In genomic region chr3:92212059-92212458, GRCm38 (mm10) we compare ENCODE assay signal across 21 mouse cellular contexts. TPM values are rescaled to one million over a fixed set of nuclear protein-coding genes. Genes with fewer than 3 reads are reported as not detected.
DNase-seq lines count a peak whose midpoint lies in the region; ATAC-seq and TF ChIP-seq lines count a peak whose summit lies in the region.
"Not testable (repeated sequence)": the region's sequence is repeated elsewhere in the genome, so short reads cannot be mapped to it uniquely, and the experiment has no call there.
"Had no signal": no experiment of that assay in that cellular context is flagged by ENCODE, and none has a peak within 500 bp of the region (broad histone marks: within the 10 kb centered on the region; RNA-seq: fewer than 3 reads in every experiment).

No protein-coding gene starts in this region.

- H3K27ac ChIP-seq in heart, embryonic 16.5 days (ENCODE audit: low read length); intestine, embryonic 15.5 days; kidney, embryonic 14.5 days (ENCODE audit: low read depth, low read length); liver, postnatal 0 days (ENCODE audit: low read depth): not testable (repeated sequence)

- TF ChIP-seq EP300 in liver, postnatal 0 days (IDR thresholded peaks at IDR 0.05; ENCODE audit: low read depth) = not testable (repeated sequence)

- in situ Hi-C loops in Patski (cut with MboI; ENCODE audit: low pct_unique_long_range_greater_than_20kb) = not testable (repeated sequence)

- H3K9ac ChIP-seq in heart, embryonic 16.5 days (ENCODE audit: low read length); intestine, embryonic 15.5 days; kidney, embryonic 14.5 days (ENCODE audit: low read depth, low read length); liver, postnatal 0 days (replicated peaks): not testable (repeated sequence)

- POLR2A ChIA-PET in Patski (lab: Charles Lee) = not testable (repeated sequence)

- not testable (repeated sequence) for H3K36me3 ChIP-seq in heart, embryonic 16.5 days (ENCODE audit: control insufficient read depth, insufficient read depth); intestine, embryonic 15.5 days; kidney, embryonic 14.5 days (ENCODE audit: control insufficient read depth, insufficient read depth, low read length); liver, postnatal 0 days (replicated peaks; ENCODE audit: insufficient read depth, low read length)

- DNase-seq in Patski (ENCODE audit: low read depth, low spot score); liver, postnatal 0 days: not testable (repeated sequence)

- CTCF ChIA-PET in Patski (lab: Charles Lee) = not testable (repeated sequence)

- peak; percentile 51 for ATAC-seq in Patski
- 0 out of 2 replicates have a peak, but pooled peaks have one; percentile 20 for ATAC-seq in heart, embryonic 16.5 days (replicated peaks; ENCODE audit: extremely low read depth, insufficient read depth, low FRiP score)
- peak; percentile 8 for ATAC-seq in intestine, embryonic 15.5 days
- ATAC-seq in kidney, embryonic 14.5 days (ENCODE audit: low FRiP score, low TSS enrichment) = peak; percentile 34; the same call in 1 of the 2 replicates
- peak; percentile 65 for ATAC-seq in liver, postnatal 0 days
- ATAC-seq in monocyte, adult 5-6 weeks (replicated peaks; ENCODE audit: insufficient number of reproducible peaks, low FRiP score, low TSS enrichment, poor library complexity, severe bottlenecking) = 0 out of 2 replicates have a peak, but pooled peaks have one; percentile 20

- WGBS in heart, embryonic 16.5 days = no CpG with 5 or more reads among the region's 1 CpGs
- no CpG with 5 or more reads among the region's 1 CpGs for WGBS in intestine, embryonic 15.5 days
- no CpG with 5 or more reads among the region's 1 CpGs for WGBS in kidney, embryonic 14.5 days
- WGBS in liver, postnatal 0 days (ENCODE audit: insufficient replicate concordance) = no CpG with 5 or more reads among the region's 1 CpGs

- not testable (repeated sequence) for H3K9me3 ChIP-seq in heart, embryonic 16.5 days (replicated peaks; ENCODE audit: control insufficient read depth, low read length); intestine, embryonic 15.5 days; kidney, embryonic 14.5 days (ENCODE audit: control insufficient read depth, low read length); liver, postnatal 0 days (ENCODE audit: low read length)

- not testable (repeated sequence) for H3K4me1 ChIP-seq in heart, embryonic 16.5 days (ENCODE audit: control insufficient read depth, insufficient read depth, low read length); intestine, embryonic 15.5 days (replicated peaks); kidney, embryonic 14.5 days (ENCODE audit: control insufficient read depth, insufficient read depth, low read length); liver, postnatal 0 days (ENCODE audit: insufficient read depth)

- not testable (repeated sequence) for H3K4me2 ChIP-seq in heart, embryonic 16.5 days (ENCODE audit: low read depth, low read length); intestine, embryonic 15.5 days (replicated peaks); kidney, embryonic 14.5 days (replicated peaks; ENCODE audit: low read depth, low read length); liver, postnatal 0 days (ENCODE audit: low read depth, low read length)

- H3K27me3 ChIP-seq in Patski; heart, embryonic 16.5 days (ENCODE audit: control insufficient read depth, insufficient read depth, low read length); intestine, embryonic 15.5 days (replicated peaks); kidney, embryonic 14.5 days (ENCODE audit: control insufficient read depth, insufficient read depth, low read length); liver, postnatal 0 days (ENCODE audit: insufficient read depth, low read length): not testable (repeated sequence)

- not testable (repeated sequence) for H3K4me3 ChIP-seq in heart, embryonic 16.5 days (ENCODE audit: low read length); intestine, embryonic 15.5 days (replicated peaks); kidney, embryonic 14.5 days (ENCODE audit: low read length); liver, postnatal 0 days (ENCODE audit: low read depth, low read length)

- TF ChIP-seq CTCF in Patski (IDR thresholded peaks at IDR 0.05); liver, postnatal 0 days (IDR thresholded peaks at IDR 0.05; ENCODE audit: low read depth): not testable (repeated sequence)

RNA-seq across cellular contexts. Expression of gene Sprr2a1, which starts 3.5 kb away (rescaled TPM):
- not detected for polyA plus RNA-seq in Patski (2021)
- polyA plus RNA-seq in heart, embryonic 16.5 days (2015; fragmentation: Nextera tagmentation; extraction: Ambion mirVana) = 0.22 and 0.62 TPM in 2 replicates
- polyA plus RNA-seq in intestine, embryonic 15.5 days (2015; fragmentation: Nextera tagmentation; extraction: Ambion mirVana) = 2.0 and 2.5 TPM in 2 replicates
- not detected in 2 replicates for polyA plus RNA-seq in kidney, embryonic 14.5 days (2014; fragmentation: Nextera tagmentation; extraction: Ambion mirVana)
- not detected in 2 replicates for polyA plus RNA-seq in liver, postnatal 0 days (2015; fragmentation: Nextera tagmentation; extraction: Ambion mirVana)
- not detected in 3 replicates for total RNA-seq in monocyte, adult 5-6 weeks (2017)
- total RNA-seq: adrenal gland, adult 2 months; adrenal gland, postnatal 10 days; adrenal gland, postnatal 25 days; adrenal gland, postnatal 4 days; CH12.LX; common myeloid progenitor, adult 5-6 weeks; G1E had no signal
- polyA plus RNA-seq: adrenal gland, adult 2 months; CD4-positive, CD25-positive, alpha-beta regulatory T cell, adult 4 months; embryonic facial prominence, embryonic 11.5 days; embryonic facial prominence, embryonic 13.5 days; erythroblast, embryonic 14.5 days; forebrain, embryonic 10.5 days; forebrain, embryonic 12.5 days; forebrain, embryonic 14.5 days; forebrain, embryonic 16.5 days; G1E had no signal

RNA-seq across cellular contexts. Expression of gene Sprr2a2, which starts 3.7 kb away (rescaled TPM):
- 0.19 TPM for polyA plus RNA-seq in Patski (2021)
- polyA plus RNA-seq in heart, embryonic 16.5 days (2015; fragmentation: Nextera tagmentation; extraction: Ambion mirVana) = 26.9 and 58.8 TPM in 2 replicates
- polyA plus RNA-seq in intestine, embryonic 15.5 days (2015; fragmentation: Nextera tagmentation; extraction: Ambion mirVana) = 82.8 and 107 TPM in 2 replicates
- 0.47 TPM in 1 of 2 replicates, not detected in the other for polyA plus RNA-seq in kidney, embryonic 14.5 days (2014; fragmentation: Nextera tagmentation; extraction: Ambion mirVana)
- 0.21 TPM in 1 of 2 replicates, not detected in the other for polyA plus RNA-seq in liver, postnatal 0 days (2015; fragmentation: Nextera tagmentation; extraction: Ambion mirVana)
- not detected in 3 replicates for total RNA-seq in monocyte, adult 5-6 weeks (2017)
- total RNA-seq: adrenal gland, adult 2 months; adrenal gland, postnatal 10 days; adrenal gland, postnatal 25 days; adrenal gland, postnatal 4 days; CH12.LX; common myeloid progenitor, adult 5-6 weeks had no signal
- polyA plus RNA-seq: CD4-positive, CD25-positive, alpha-beta regulatory T cell, adult 4 months; embryonic facial prominence, embryonic 11.5 days; embryonic facial prominence, embryonic 13.5 days; forebrain, embryonic 10.5 days; forebrain, embryonic 12.5 days; forebrain, embryonic 14.5 days; forebrain, embryonic 16.5 days; G1E had no signal

Comparison
In these comparisons a context has a peak if more than half of its experiments do, and no peak if none do; other contexts are left out.
1. ATAC-seq: peak in every context shown above with its lines; median percentile 65 in liver, postnatal 0 days; 51 in Patski; 34 in kidney, embryonic 14.5 days; 20 in heart, embryonic 16.5 days; 20 in monocyte, adult 5-6 weeks; 8 in intestine, embryonic 15.5 days.
2. RNA of gene Sprr2a2, which starts 3.7 kb away (polyA plus RNA-seq): 82.8 to 107 TPM in intestine, embryonic 15.5 days and 26.9 to 58.8 TPM in heart, embryonic 16.5 days; 0.21 TPM in liver, postnatal 0 days, 0.19 TPM in Patski (single experiment) and 0.47 TPM in kidney, embryonic 14.5 days; every median in the first group is over 10 times any median in the second.